In genomic region chr13:103114274-103114673, GRCm38 (mm10) we compare ENCODE assay signal across 7 mouse cellular contexts.
A peak's percentile ranks its signal among the peaks of the same experiment; 100 is the strongest.
DNase-seq lines count a peak whose midpoint lies in the region.

No protein-coding gene starts in this region.

- peak; percentile 48 for DNase-seq in adrenal gland, postnatal 25 days
- peak; percentile 45 to 51 for DNase-seq in cerebellum, adult 18-20 months
- DNase-seq in gastrocnemius, postnatal 10 days, result peak; percentile 71
- DNase-seq in kidney, adult 11 months, result peak; percentile 29
- DNase-seq in left cerebral cortex, postnatal 4 days, result peak; percentile 95
- DNase-seq in right cerebral cortex, postnatal 4 days, result peak; percentile 59
- no peak for DNase-seq in thymus, postnatal 10 days (ENCODE audit: low spot score in 2 of 2)

- intact Hi-C loops in left cerebral cortex, postnatal 4 days (cut with DNase I), result loop anchor here (5.0 kb wide), 1 partner anchor 437 kb away; no protein-coding TSS in a partner anchor

Comparison
In these comparisons a context has a peak if more than half of its experiments do, and no peak if none do; other contexts are left out.
1. DNase-seq: peak in adrenal gland, postnatal 25 days (single experiment), cerebellum, adult 18-20 months (2 of 2), gastrocnemius, postnatal 10 days (single experiment), kidney, adult 11 months (single experiment), left cerebral cortex, postnatal 4 days (single experiment) and right cerebral cortex, postnatal 4 days (single experiment); none in thymus, postnatal 10 days (0 of 2).